Mouse (Mus musculus) mature B cell (primary cell): Measurements from ENCODE around the gene Pomgnt2.

Experiments used
- in situ Hi-C: fragments of 300-500 bp; cut with MboI; formaldehyde crosslinking; loops from 2 replicates; pipeline ENCODE4 v1.14.3; 2019

Pomgnt2 gene

DNA sequence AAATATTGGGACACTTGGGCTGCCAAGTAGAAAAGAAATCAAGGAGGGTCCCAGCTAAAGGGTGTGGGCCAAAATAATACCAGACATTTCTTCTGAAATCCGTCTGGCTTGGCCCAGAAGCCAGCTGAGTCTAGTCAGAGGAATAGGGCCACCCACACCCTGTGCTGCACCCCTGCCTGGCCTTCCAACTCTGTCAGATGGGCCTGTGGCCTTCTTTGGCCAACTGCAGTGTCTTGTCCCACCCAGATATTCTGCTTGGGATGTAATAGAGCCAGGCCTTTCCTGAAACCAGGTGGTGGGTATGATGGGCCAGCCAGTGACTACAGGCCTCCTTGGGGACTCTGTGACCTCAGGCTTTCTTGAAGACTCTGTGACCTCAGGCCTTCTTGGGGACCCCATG lies 23.7 kb downstream of the Pomgnt2 start:
- in situ Hi-C loops: no loop called here

DNA sequence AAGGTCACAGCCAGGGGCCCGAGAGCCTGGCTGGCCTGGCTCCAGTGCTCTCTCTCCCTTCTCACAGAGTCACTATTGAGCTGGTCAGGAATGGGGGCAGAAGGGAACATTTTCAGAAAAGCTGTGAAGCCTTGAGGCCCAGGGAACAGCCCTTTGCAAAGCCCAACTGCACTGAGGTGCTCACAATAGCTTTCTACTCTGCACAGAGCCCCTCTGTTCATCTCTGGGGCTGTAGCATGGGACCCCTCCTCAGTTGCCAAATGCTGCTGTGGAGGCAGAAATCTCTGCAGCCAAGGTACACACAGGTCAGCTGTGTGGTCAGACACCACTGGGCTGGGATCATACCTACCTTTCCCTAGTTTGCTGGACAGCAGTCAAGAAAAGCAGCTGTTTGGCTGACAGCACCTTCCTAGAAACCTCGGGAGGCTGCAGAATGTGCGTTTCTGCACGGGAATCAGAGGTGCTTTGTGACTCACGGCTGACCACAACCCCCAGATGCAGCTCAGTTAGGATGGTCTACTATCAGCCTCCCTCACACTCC lies 27.0 kb downstream of the Pomgnt2 start:
- in situ Hi-C loops: no loop called here

DNA sequence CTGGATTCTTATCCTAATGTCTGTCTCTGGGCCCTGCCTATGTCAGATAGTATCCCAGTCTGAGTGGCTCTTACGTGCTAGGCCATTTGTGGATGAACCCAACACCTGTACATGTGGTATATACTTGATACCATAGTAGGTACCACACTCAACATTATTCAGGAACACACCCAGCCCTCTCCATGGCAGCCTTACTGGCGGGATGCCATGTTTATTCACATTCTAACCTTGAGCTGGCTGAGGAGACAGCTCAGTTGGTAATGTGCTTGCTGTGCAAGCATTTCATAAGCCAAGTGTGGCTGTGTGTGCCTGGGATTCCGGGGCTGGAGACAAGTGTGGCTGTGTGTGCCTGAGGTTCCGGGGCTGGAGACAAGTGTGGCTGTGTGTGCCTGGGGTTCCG lies 28.7 kb downstream of the Pomgnt2 start:
- in situ Hi-C loops: no loop called here

DNA sequence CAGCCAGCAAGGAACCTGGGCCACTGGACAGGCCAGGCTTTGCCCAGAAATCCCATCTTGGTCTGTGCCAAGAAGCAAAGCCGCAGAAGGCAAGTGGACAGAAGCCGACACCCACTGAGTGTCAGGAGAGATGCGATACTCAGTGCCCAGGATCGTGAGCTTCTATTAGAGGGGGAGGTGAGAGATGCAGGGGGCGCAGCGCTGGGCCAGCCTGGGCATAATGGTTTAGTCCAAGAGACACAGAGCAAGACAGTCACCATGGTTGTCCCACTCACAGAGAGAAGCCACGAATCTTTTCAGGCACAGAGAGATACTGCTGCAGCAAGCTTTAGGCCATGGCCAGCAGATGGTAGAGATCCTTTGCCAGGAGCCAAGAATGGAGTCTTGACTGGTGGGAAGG lies 32.0 kb downstream of the Pomgnt2 start:
- in situ Hi-C loops: no loop called here

DNA sequence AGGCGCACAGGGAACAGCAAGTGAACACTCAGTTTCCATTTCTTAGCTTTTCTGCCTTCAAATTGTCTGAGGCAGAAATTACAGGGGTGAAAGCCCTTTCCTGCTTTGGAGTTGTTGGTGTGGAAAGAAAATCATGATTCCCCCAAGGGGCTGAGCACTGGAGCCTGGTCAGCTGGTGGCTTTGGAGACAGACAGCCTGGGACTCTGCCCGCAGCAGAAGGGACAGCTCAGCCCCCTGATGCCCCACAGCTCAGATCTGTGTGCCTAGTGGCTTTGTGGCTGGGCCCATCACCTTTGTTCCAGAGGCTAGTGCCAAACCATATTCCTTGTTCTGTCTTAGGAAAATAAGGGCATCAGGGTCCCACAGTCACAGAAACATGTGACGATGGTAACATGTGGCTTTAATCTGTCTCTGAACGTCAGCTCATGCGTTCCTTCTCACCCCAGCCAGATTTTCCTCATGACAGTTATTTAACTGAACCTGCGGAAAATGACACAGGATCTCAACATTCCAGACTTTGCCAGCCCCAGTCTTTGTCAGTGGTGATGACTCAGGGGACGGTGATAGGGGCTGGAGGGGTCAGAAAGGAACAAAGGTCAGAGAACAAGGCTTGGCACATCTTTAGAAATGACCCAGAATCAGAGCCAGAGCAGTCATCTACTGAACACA lies 36.8 kb downstream of the Pomgnt2 start:
- in situ Hi-C loops: no loop called here

DNA sequence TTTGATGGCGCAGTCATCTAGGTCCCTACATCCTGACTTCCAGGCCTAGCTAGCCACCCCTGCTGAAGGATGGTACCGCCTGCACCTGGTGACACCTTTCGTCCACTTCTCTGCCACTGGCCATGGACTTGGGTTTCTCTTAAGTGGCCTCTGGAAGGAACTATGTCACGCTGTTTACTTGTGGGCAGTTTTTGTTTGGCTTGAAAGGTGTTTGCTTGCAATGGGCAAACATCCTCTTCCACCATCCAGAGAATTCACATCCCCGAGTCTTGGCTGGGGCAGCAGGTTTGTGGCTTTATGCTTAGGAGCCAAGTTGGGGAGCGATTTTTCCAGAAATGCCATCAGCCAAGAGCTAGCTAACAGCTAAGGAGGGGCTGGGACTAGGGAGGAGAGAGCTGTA lies 44.3 kb downstream of the Pomgnt2 start:
- in situ Hi-C loops: no loop called here

DNA sequence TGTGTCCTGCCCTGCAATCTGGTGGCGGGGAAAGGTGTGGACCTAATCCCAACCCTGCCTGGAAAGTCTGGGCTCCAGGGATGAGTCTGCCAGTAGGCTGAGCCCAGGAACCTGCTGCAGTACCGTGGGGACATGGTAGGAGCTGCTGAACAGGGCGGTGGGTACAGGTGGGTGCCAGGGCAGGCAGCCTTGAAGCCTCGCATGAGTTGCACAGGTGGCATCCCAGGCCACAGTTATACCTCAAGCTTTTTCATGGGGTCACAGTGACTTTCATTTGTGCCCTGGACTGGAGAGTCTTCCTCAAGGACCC lies 45.8 kb downstream of the Pomgnt2 start:
- in situ Hi-C loops: no loop called here

DNA sequence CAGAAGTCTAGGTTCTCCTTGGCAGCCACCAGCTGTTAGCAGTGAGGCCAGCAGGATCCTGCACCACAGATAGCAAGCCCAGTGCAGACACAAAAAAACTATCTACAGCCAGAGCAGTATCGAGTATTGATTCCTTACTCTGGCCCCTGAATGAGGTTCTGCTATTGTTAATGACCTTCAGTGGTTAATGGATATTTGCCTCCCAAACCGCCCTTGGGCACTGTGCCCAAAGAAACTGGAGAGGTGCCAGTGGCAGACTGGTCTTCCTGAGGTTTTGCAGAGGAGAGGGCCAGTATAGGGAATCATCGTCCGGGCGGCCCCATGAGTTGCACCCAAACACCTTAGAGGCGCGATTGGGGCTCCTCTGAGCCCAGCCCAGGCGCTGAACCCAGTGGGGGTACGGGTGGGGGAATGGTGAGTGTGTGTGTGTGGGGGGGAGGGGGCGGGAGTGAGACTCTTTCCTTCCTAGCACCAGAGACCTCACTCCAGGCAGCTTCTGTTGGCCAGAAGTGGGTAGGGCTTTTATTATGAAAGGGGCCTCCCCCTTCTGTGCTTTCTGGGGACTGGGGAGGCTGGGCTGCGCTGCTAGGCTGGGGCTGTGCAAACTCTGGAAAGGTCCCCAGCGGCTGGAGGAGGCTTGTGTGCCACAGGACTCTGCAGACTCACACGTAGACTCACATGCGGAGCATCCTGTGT lies 46.3 kb downstream of the Pomgnt2 start, which contains the start of gene Fam198a:
Gene Fam198a (plus strand): TSS at position 571 of the 696 bp plus-strand sequence.
- in situ Hi-C loops: no loop called here

DNA sequence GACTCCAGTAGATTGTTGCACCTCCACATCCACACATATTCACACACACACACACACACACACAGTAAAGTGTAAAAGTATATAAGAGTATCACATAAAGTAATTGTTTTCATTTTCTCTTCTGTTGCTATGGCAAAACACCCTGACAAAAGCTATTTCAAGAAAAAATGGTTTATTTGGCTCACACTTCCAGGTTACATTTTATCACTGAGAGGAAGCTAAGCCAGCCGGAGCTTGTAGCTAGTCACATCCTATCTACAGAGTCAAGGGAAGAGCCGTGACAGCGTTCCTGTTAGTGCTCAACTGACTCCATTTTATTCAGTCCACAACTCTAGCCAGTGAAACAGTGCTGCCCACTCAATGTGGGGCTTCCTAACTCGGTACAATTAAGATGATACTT lies 48.5 kb downstream of the Pomgnt2 start:
- in situ Hi-C loops: no loop called here

DNA sequence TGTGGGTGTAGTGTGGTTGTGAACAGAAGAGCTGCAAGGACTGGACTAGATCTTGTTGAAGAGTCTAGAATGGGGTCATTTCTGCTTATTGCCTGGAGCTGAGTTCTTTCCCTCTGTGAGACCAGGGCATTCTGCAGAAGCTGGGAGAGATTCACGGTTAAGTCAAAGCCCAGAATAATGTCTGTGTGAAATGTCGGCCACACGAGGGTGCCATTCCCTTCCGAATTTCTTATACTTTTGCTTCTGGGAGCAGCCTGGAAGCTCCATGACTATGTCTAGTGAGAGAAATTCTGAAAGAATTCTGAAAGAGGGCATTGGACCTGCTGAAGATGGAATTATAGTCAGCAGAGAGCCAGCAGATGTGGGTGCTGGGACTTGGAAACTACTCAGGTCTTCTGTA lies 49.1 kb downstream of the Pomgnt2 start:
- in situ Hi-C loops: no loop called here

DNA sequence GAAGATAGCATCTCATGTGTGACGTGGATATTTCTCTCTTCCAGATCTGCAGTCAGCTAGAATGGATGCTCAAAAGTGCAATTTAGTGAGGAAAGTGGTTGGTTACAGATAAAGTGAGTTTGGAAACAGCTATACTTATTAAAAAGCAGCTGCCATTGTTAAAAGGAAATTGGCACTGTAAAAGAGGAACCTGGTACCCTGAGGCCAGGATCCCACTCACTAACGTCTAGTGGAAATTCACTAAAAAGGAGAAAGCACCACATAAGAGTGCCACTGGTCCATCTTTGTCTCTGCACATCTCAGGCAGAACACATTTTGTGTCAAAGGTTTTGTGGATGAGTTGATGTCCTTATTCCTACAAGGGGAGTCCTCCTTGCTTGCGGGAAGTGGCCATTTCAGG lies 53.3 kb downstream of the Pomgnt2 start:
- in situ Hi-C loops: no loop called here

DNA sequence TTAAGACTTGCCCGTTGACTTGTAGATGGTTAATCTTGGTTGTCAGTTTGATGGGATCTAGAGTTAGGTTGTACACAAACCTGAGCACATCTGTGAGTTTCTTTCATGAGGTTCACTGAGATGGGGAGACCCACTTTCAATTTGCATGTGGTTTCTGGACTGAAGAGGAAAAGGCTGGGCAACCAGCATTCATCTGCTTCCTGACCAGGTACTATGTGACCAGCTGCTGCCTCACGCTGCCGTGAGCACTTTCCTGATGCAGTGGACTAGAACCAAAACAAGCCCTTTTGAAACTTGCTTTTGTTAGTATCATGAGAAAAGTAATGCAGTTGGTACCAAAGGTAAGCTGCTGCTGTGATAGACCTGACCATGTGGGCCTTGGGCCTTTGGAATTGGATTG lies 53.9 kb downstream of the Pomgnt2 start:
- in situ Hi-C loops: no loop called here

DNA sequence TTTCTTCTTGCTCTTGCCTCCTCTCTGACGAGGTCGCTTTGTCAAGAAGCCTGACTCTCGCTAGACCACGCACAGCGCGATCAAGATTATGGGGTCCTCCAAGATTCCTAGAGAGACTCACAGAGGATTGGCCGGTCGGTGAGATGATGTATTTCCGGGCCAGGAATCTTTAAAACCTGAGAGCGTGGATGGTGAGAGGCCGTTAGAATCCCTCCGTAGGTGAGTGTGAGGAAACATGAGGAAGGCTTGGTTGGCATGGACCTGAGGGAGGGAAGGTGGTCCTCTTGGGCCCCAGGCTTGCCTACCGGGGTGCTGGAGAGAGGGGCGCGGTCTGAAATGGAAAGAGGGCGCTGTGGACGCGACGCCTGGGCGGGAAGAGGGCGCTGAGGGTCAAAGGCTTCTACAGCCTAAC lies 59.0 kb downstream of the Pomgnt2 start:
- in situ Hi-C loops: no loop called here

DNA sequence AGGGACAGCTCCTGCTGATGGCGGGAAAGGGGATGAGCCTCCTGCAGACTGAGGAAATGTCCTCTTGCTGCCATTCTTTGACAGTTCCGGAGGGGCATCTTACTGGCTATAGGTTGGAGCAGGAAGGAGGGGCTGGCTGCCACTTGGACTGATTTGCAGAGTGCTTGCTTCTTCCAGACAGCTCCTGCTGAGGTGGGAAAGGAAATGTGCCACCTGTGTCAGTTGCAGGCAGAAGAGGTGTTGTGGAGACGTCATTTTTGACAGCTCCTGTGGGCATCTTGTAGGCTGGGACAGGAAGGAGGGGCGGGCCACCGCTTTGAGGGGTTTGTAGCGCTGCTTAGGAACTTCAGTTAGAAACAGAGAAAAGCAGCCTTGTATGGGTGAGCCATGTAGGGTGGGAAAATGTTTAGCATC lies 59.5 kb downstream of the Pomgnt2 start:
- in situ Hi-C loops: no loop called here

DNA sequence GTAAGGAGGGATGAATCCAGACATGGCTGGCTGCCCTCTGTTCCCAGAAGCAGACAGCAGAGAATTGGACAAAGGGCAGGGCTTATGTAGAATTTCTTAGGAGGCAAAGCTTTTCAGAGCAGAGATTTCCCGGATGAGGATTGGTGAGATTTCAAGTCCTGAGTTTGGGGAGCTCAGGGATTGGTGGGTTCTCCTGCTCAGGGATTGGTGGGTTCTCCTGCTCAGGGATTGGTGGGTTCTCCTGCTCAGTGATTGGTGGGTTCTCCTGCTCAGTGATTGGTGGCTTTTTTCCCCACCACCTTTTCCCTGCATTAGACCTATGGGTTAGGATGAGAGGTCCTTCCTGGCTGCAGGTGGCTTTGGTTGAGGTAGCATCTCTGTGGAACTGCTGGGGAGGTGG lies 60.0 kb downstream of the Pomgnt2 start:
- in situ Hi-C loops: no loop called here

DNA sequence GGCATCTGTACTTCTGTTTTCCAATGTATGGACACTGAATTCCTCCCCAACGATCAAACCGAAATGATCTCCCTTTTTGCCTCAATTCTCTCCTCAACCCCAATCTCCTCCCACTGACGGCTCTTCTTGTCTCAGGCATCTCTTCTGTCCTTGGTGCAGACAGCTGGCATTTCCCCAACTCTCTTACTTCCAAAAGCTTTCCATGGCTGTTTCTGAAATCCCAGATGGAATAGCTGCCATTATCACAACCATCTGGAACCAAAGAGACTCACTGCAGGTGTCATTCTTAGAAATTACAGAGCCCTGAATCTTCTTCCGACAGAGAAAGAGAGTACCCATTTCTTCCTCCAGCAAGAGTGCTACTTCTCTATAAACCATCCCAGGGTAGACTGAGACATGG lies 62.1 kb downstream of the Pomgnt2 start:
- in situ Hi-C loops: no loop called here
